Mouse (Mus musculus): ENCODE results near the gene Hhipl2. TPM values are rescaled to one million over a fixed set of nuclear protein-coding genes. Genes with fewer than 3 reads are reported as not detected.
"Not testable (repeated sequence)": the region's sequence is repeated elsewhere in the genome, so short reads cannot be mapped to it uniquely, and the experiment has no call there.

The Hhipl2 gene
- total RNA-seq (2021), result 1 to 10 TPM in 1 of 2 experiments, under 1 TPM in 1; 0.30 to 1.3 TPM

DNA sequence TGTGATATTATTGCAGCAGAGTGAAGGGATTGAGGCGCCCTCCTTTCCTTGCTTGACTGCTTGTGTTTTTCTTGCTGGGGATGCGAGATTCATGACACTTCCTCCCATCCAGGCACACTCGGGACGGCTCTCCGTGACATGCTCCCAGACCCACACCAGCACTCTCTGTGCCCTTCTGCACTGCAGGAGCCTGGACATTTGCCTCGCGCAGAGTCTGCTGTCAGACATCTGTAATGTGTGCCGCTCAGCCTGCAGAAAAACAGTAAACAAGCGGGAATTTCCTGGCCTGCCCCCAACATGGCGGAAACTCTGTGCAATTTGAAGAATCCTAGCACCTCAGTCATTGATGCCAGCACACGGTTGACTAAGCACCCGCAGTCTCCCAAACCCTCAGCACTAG lies at the start of gene Hhipl2:
Gene Hhipl2, plus strand, starts transcription at position 343 of the 400 bp plus-strand sequence.
- no peak for DNase-seq (ENCODE audit: low spot score in 2 of 2)
- intact Hi-C loops (cut with DNase I), result no loop called here

DNA sequence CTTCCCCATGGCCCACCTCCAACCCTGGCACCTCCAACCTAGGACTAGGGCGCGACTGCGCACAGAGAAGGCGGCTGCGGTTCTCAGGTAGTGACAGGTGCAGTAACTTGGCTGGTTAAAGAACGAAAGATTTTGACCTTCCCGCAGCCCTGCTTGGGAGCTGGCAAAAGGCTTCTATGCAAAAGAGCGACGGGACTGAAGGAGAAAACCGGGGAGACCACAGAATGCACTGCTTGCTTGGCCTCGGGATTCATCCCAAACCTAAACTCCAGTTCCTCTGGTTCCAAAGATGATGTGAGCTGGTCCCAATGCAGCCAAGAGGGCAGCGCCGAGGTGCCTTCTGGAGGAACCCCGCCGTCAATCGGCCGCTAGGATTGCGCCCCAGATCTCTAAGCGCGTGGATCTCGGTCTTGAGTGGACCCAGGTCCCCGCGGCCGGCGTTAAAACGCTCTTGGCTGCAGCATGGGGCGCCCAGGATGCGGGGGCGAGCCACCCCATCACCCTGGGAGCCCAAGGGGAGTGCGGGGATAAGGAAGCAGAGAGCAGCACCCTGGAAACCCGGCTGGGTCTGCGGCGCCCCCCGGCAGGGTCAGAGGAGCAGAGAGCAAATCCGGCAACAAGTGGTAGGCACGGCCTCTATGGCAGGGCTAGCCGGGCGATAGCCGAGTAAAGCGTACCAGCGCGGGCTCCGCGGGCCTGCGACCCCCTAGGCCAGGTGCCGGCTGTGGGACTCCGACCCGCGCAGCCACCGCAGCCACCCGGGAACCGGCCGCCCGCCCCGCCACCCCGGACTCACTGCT lies 49.2 kb upstream of the Hhipl2 start:
- DNase-seq (ENCODE audit: low spot score in 2 of 2), result peak; percentile 30 to 35
- intact Hi-C loops (cut with DNase I), result loop anchor here (2.0 kb wide), 2 partner anchors 20 to 24 kb away; partner anchors contain the start of gene Taf1a

DNA sequence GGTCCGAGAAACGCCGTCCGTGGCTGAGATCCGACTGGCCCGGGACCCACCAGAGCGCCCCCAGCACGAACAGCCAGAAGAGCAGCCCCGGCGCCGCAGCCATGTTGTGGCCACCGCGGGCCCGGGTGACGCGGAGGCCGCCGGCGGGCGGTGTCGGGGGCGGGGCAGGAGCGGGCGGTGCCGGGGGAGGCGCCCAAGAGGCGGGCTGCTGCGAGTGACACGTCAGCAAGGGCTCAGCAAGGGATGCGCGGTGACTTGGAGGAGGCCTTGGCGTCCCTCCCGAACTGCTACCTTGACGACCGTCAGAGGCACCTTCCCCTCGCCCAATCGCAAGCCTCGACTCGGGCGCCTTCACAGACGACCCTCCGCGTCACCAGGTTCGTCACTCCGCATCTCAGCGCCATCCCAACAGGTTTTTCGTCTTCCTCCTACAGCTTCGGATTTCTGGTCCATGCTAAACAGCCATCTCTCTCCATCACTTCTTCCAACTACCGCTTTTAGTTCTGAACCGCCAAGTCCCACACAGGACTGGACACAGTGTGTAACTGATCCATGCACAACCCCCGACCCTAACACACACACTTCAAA lies 48.5 kb upstream of the Hhipl2 start, which contains the start of gene Mia3:
Gene Mia3, minus strand, starts transcription at position 127 of the 588 bp plus-strand sequence.
- peak; percentile 97 to 99 for DNase-seq (ENCODE audit: low spot score in 2 of 2)
- intact Hi-C loops (cut with DNase I), result loop anchor here (2.0 kb wide), 2 partner anchors 19 to 25 kb away; partner anchors contain the start of gene Taf1a

DNA sequence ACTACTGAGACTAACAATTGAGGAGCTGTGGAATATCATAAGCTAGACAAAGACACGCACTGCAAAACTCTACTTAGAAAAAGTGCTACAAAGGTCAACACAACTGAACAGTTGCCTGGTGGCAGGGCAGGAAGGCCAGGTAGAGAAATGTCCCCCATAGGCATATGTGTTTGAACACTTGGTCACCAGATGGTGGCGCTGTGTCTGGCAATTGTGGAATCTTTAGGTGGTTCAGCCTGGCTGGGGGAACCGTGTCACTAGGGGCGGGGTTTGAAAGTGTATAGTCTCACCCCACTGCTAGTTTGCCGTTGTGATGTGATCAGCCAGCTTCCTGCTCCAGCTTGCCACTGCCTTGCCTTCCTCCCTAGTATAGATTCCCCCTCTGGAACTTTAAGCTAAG lies 43.3 kb upstream of the Hhipl2 start:
- no peak for DNase-seq (ENCODE audit: low spot score in 2 of 2)
- intact Hi-C loops (cut with DNase I), result no loop called here

DNA sequence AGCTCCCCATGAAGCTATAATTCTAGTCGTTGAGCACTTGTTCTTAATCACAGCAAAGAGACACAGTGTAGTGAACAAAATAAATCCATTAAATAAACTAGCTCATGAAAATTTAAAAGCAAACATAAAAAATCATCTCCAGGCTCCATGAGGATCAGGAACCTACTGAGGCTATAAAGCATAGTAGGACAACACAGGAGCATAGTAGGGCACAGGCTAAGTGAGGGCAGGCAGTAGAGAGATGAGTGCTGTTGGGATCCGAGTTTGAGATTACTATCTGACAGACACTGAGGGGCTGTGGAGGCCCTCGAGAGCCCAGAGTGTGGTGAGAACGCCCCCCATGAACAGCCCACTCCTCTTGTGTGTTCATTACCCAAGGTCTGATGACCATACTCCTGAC lies 41.0 kb upstream of the Hhipl2 start:
- DNase-seq (ENCODE audit: low spot score in 2 of 2), result no peak

DNA sequence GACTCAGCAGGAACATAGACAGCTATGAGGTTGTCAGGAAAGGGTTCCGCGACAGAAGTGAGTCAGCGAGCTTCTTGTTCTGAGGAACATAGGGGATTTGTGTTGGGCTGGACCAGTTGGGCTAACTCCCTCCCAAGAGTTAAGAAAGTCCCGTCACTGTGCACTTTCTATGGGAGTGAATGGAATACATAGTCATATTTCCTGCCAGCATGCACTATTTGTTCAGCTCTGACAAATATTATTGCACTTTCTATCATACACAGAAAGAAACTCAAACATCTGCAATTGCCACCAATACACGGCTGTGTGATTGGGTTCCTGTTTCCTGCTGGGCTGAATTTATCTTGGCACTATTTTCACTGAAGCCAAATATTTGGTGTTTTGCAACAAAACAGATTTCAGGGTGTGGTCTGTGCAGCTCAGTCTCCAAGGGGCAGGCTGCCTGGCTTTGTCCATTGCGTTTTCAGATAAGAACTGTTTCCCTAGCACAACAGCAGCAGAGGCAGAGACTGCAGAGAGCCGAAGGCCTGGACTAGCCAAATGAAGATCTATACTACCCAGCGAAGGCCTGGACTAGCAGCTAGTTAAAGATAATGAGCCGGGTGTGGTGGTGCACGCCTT lies 39.6 kb upstream of the Hhipl2 start:
- intact Hi-C loops (cut with DNase I), result no loop called here
- no peak for DNase-seq (ENCODE audit: low spot score in 2 of 2)

More for the DNA sequence above, 41.0 kb upstream of the Hhipl2 start:
- intact Hi-C loops (cut with DNase I), result no loop called here

DNA sequence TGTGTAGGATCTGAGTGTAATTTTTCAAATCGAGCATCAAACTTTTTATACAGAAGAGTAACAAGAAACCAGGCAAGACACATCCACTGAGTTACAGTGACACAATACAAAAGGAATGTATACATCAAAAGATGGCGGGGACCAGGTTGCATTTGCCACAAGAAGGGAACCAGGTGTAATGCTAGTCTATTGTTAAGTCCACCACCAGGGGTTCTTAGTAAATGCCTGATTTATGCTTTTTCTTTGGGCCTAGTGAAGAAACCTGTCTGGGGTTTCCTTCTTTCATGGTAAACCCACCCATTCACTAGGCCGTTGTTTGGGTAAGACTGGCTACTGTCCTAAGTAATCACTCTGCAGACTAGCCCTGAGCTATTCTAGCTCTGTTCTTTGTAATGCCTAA lies 38.6 kb upstream of the Hhipl2 start:
- intact Hi-C loops (cut with DNase I), result not testable (repeated sequence)

DNA sequence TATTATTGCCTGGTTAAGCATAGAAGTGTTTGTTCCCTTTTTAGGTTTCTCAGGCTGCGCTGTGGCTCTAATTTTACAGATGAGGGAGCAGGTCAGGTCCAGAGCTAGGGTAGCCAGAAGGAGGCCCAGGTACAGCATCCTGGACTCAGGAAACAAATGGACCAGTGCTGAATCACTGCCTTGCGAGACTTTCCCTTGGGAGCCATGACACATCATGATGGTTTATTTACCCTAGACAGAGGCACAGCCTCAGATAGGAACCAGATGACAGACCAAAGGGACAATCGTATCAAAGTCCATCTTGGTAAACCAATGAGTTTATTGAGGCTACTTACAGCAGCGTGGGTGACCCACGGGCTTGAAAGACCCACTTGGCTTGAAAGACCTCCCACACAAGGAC lies 36.2 kb upstream of the Hhipl2 start:
- no peak for DNase-seq (ENCODE audit: low spot score in 2 of 2)
- intact Hi-C loops (cut with DNase I), result no loop called here

More for the DNA sequence above, 38.6 kb upstream of the Hhipl2 start:
- not testable (repeated sequence) for DNase-seq (ENCODE audit: low spot score in 2 of 2)

DNA sequence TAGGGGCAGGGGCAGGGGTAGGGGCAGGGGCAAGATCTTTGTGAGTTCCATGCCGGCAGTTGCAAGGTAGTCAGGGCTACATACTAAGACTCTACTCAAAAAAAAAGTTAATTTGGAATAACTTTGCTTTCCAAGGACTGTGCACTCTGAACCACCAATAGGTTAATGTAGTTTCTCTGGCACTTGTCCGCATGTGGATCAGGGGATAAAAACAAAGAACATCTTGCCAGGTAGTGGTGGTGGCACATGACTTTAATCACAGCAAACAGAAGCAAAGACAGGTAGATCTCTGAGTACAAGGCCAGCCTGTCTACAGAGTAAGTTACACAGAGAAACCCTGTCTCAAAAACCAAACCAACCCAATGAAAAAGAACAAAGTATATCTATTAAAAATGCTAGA lies 35.4 kb upstream of the Hhipl2 start:
- no peak for DNase-seq (ENCODE audit: low spot score in 2 of 2)
- intact Hi-C loops (cut with DNase I), result no loop called here

DNA sequence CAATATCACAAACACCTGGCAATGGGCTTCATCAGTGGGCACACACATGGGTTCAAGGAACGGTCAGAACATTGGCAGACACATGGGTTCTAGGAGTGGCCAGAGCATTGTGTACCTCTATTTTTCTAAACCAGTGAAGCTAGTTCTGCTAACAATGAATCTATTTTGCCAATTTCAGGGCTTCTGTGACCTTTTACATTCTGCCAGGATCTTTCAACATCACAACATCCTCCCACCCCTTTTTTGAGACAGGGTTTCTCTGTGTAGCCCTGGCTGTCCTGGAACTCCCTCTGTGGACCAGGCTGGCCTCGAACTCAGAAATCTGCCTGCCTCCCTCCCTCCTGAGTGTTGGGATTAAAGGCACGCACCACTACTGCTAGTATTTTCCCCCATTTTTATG lies 30.6 kb upstream of the Hhipl2 start:
- intact Hi-C loops (cut with DNase I); DNase-seq (ENCODE audit: low spot score in 2 of 2): not testable (repeated sequence)

DNA sequence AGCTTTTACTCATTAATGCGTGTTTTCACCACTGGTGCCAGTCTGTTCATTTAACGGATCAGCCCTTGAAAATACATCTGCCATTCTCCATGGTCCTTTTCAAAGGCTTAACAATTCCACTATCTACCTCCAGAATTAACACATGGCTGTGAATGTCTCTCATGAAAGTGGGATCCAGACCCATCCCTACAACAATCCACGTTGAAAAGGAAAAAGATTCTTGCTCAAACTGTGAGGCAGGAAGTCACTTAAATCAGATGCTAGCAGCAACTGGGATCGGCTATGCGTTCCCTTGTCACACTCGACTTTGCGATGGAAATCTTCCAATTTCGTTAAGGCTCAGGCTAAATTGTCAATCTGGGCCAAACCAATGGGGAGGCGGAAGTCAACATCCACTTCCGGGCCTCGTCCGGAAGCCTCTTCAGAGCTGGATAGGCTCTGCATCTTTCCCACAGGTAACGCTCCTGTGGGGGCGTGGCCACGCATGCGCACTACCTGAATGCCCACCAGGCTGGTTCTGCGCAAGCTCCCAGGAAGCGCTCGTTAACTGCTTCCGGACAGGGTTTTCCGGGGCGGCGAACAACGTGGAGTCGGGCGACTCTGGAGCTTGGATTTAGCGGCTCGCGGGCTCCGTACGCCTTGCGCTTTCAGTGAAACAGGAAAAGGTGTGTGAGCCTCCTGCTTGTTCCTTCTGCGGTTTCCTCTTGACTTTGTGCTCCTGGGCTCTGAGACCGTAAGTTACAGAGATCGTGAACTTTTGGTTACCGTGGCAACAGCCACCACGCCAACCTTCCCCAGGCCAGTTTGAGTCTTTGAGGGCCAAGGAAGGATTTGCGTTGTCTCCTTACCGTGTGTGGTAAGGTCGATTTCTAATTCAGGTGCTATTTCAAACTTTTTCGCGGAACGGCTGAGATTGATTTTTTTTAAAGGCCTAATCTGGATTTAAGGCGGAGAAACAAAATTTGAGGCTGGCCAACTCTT lies 29.3 kb upstream of the Hhipl2 start, which contains the start of gene Taf1a:
Gene Taf1a, plus strand, starts transcription at position 556 of the 981 bp plus-strand sequence.
- peak; percentile 90 to 96 for DNase-seq (ENCODE audit: low spot score in 2 of 2)
- intact Hi-C loops (cut with DNase I), result loop anchor here (2.0 kb wide), 2 partner anchors 20 to 44 kb away; partner anchors contain the start of gene Mia3

DNA sequence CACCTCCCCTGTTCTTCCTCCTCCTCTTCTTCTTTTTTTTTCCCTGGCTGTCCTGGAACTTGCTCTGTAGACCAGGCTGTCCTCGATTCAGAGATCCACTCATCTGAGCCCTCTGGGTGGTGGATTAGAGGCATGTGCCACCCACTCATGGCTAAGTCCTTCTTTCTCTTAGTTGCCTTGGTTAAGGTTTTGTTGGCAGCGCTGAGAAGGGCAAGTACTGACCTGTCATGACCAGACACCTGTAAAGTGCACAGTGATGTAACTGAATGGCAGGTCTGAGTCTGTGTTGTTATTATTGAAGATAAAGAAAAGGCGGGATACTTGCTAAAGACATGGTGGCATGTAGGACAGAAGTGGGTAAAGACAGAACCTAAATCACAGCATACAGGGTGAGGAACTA lies 14.6 kb upstream of the Hhipl2 start:
- no peak for DNase-seq (ENCODE audit: low spot score in 2 of 2)
- intact Hi-C loops (cut with DNase I), result no loop called here

DNA sequence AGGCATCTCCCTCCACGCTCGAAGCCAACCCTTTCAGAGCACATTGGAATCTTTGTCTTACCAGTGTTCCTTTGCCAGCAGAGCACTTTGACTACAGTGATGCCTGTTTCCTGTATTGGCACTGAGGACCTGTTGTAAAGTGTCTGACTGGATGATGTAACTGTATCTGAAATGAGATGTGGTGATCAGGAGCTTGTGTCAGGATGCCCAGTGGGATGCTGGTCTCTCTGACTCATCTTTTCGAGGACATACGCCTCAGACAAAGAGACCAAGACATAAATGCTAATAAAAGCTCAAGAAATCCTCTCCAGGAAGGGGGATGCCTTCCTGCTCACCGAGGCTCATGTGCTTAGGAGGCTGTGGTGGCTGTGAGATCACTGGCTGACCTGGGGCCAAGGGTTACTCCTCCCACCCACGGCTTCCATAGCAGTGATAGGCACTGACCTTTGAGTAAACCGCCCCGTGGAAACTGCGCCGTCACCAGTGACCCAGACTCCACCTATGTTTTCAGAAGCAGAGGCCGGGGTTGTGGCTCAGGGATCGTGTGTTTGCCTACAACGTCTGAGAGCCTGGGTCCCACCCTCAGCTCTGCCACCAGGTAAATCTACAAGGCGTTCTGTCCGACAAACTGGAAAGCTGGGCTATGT lies 3.8 kb upstream of the Hhipl2 start:
- intact Hi-C loops (cut with DNase I), result no loop called here

DNA sequence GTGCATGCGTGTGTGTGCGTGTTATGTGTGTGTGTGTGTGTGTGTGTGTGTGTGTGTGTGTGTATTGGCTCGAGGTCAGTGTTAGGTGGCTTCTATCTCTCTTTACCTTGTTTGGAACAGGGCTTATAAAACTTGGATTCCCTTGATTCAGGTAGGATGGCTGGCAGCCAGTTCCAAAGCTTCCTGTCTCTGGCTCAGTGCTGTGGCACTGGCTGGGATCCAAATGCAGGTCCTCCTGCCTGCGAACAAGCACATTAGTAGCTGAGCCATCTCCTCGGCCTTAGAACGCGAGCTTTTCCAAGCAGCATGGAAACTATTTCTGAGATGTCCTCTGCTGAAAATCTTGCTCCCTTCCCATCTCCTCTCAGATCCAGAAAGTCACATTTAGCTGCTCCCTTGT lies 1.7 kb downstream of the Hhipl2 start:
- intact Hi-C loops (cut with DNase I), result no loop called here
- DNase-seq (ENCODE audit: low spot score in 2 of 2), result no peak

More for the DNA sequence above, 3.8 kb upstream of the Hhipl2 start:
- DNase-seq (ENCODE audit: low spot score in 2 of 2), result no peak

DNA sequence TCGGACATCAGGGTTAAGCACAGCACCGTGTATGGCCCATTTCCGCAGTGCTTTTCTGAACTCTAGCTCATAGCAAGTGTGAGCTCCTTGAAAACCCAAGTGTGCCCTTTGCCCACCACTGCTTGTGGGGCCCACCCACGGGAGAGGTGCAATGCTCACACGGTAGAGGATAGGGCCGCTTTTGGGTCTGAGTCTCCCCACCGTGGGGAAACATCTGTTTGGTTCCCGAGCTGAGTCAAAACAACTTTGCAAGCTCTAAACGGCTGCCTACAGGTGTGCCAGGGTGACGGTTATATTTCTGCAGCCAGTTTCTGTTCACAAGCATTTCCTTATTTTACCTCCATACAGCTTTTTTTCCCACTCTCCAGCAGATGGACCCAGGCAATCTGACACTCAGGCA lies 2.3 kb downstream of the Hhipl2 start:
- intact Hi-C loops (cut with DNase I), result no loop called here
- DNase-seq (ENCODE audit: low spot score in 2 of 2), result no peak

DNA sequence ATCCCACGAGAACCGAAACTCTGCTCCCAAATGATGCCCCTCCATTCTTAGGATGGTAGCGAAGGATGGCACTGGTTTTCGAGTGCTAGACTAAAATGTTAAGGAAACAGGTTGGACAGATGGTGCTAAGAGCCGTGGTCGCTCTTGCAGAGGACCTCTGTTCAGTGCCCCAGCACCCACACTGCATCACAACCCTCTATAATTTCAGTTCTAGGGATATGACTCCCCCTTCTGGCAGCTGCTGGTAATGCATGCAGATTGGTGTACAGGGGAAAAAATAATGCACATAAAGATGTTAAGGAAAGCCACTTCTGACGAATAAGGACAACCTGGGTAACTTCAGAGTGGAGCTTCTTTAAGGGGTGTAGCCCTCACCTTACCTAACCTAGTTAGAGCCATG lies 6.1 kb downstream of the Hhipl2 start:
- intact Hi-C loops (cut with DNase I), result no loop called here
- no peak for DNase-seq (ENCODE audit: low spot score in 2 of 2)

DNA sequence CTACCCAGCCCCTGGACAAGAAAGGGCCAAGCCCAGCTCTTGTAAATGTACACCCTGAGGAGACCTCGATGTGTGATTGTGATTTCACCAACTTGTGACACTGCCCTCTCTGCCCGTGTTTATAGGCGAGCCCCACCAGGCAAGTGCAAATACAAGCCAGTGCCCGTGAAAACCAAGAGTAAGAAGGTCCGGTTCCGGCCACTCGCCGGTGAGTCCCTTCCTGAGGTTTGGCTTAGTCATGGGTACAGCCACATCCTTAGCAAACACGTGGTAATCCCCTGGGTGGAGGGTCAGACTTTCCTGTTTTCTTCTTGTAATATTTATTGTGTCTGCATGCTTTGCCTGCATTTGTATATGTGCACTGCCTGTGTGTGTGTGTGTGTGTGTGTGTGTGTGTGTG lies 16.9 kb downstream of the Hhipl2 start:
- intact Hi-C loops (cut with DNase I), result no loop called here

DNA sequence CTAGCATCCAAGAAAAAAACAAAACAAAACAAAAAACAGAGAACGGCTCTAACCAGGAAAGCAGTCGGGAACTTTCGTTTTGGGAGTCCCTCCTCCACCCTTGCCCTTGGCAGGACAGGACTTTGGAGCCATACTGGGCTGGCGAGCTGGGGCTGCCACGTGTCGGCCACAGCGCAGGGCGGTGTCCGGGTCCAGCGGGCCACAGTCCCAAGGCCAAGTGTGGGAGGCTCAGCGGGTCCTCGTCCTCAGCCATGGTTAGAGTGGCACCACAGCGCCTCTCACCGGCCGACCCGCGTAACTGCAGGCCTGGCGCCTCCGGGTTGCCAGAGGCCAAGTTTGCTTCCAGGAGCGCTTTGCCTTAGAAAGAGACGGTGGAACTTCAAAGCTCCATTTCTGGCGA lies 21.0 kb downstream of the Hhipl2 start:
- DNase-seq (ENCODE audit: low spot score in 2 of 2), result peak; percentile 49 to 52
- intact Hi-C loops (cut with DNase I), result no loop called here

More for the DNA sequence above, 16.9 kb downstream of the Hhipl2 start:
- no peak for DNase-seq (ENCODE audit: low spot score in 2 of 2)
